ENCODE assay signal across 38 mouse cellular contexts in genomic region chr12:87036631-87037030, GRCm38 (mm10). TPM values are rescaled to one million over a fixed set of nuclear protein-coding genes. Genes with fewer than 3 reads are reported as not detected.
"Had no signal": no experiment of that assay in that cellular context is flagged by ENCODE, and none has a peak within 500 bp of the region (broad histone marks: within the 10 kb centered on the region; RNA-seq: fewer than 3 reads in every experiment).

No protein-coding gene starts in this region.

- H3K4me2 ChIP-seq: limb, embryonic 12.5 days; limb, embryonic 13.5 days; limb, embryonic 15.5 days; liver, embryonic 11.5 days; liver, embryonic 12.5 days; liver, embryonic 13.5 days; liver, embryonic 15.5 days; lung, embryonic 14.5 days; lung, embryonic 15.5 days; midbrain, embryonic 12.5 days; midbrain, embryonic 13.5 days; midbrain, embryonic 15.5 days; neural tube, embryonic 12.5 days had no signal

- H3K36me3 ChIP-seq: limb, embryonic 10.5 days; limb, embryonic 12.5 days; limb, embryonic 13.5 days; limb, embryonic 15.5 days; liver, embryonic 12.5 days; liver, embryonic 13.5 days; liver, embryonic 15.5 days; lung, embryonic 15.5 days; midbrain, embryonic 10.5 days; midbrain, embryonic 12.5 days; midbrain, embryonic 13.5 days; midbrain, embryonic 15.5 days; neural tube, embryonic 12.5 days had no signal

- H3K27me3 ChIP-seq: limb, embryonic 12.5 days; limb, embryonic 13.5 days; limb, embryonic 15.5 days; liver, embryonic 12.5 days; liver, embryonic 13.5 days; liver, embryonic 15.5 days; lung, embryonic 15.5 days; midbrain, embryonic 13.5 days; midbrain, embryonic 15.5 days; neural tube, embryonic 12.5 days had no signal

- ATAC-seq: liver, embryonic 12.5 days; liver, postnatal 0 days; lung, postnatal 0 days; midbrain, embryonic 13.5 days; midbrain, embryonic 15.5 days; midbrain, embryonic 16.5 days had no signal

- H3K4me1 ChIP-seq: limb, embryonic 10.5 days; limb, embryonic 12.5 days; limb, embryonic 13.5 days; limb, embryonic 15.5 days; liver, embryonic 12.5 days; liver, embryonic 13.5 days; liver, embryonic 15.5 days; lung, embryonic 15.5 days; midbrain, embryonic 10.5 days; midbrain, embryonic 12.5 days; midbrain, embryonic 13.5 days; midbrain, embryonic 15.5 days; neural tube, embryonic 12.5 days had no signal

- H3K4me3 ChIP-seq: left cerebral cortex, adult 2 months; limb, embryonic 10.5 days; limb, embryonic 12.5 days; limb, embryonic 13.5 days; limb, embryonic 15.5 days; liver, embryonic 12.5 days; liver, embryonic 13.5 days; liver, embryonic 15.5 days; lung, embryonic 15.5 days; megakaryocyte, embryonic 14.5 days; midbrain, embryonic 10.5 days; midbrain, embryonic 12.5 days; midbrain, embryonic 13.5 days; midbrain, embryonic 15.5 days; myocyte; neural tube, embryonic 12.5 days had no signal

- H3K27ac ChIP-seq: left cerebral cortex, adult 2 months; limb, embryonic 10.5 days; limb, embryonic 12.5 days; limb, embryonic 13.5 days; limb, embryonic 15.5 days; liver, embryonic 12.5 days; liver, embryonic 13.5 days; liver, embryonic 14.5 days; liver, embryonic 15.5 days; lung, embryonic 15.5 days; macrophage; midbrain, embryonic 10.5 days; midbrain, embryonic 12.5 days; midbrain, embryonic 13.5 days; midbrain, embryonic 15.5 days; neural tube, embryonic 12.5 days had no signal

- H3K9ac ChIP-seq: limb, embryonic 12.5 days; limb, embryonic 13.5 days; limb, embryonic 15.5 days; liver, embryonic 12.5 days; liver, embryonic 13.5 days; liver, embryonic 14.5 days; liver, embryonic 15.5 days; liver, postnatal 0 days; lung, embryonic 14.5 days; lung, embryonic 15.5 days; midbrain, embryonic 12.5 days; midbrain, embryonic 13.5 days; midbrain, embryonic 15.5 days; neural tube, embryonic 12.5 days had no signal

- DNase-seq: left cerebral cortex, postnatal 4 days; liver; liver, embryonic 13.5 days; liver, postnatal 0 days; lung, adult 18-20 months; lung, adult 2 months; lung, embryonic 14.5 days; lung, postnatal 10 days; lung, postnatal 14 days; lung, postnatal 36 days; lung, postnatal 4 days had no signal

- H3K9me3 ChIP-seq: limb, embryonic 10.5 days; limb, embryonic 12.5 days; limb, embryonic 13.5 days; limb, embryonic 15.5 days; liver, embryonic 12.5 days; liver, embryonic 13.5 days; liver, embryonic 15.5 days; lung, embryonic 15.5 days; megakaryocyte, embryonic 14.5 days; midbrain, embryonic 10.5 days; midbrain, embryonic 12.5 days; midbrain, embryonic 13.5 days; midbrain, embryonic 15.5 days; neural tube, embryonic 12.5 days had no signal

RNA-seq across cellular contexts. Expression of gene Tmem63c, which starts 15.5 kb away (rescaled TPM):
- total RNA-seq: liver, adult 2 months; megakaryocyte progenitor cell, adult 5-6 weeks; megakaryocyte, adult 5-6 weeks; megakaryocyte-erythroid progenitor cell, adult 5-6 weeks; monocyte, adult 5-6 weeks had no signal
- polyA plus RNA-seq: limb, embryonic 10.5 days; limb, embryonic 11.5 days; limb, embryonic 12.5 days; limb, embryonic 15.5 days; liver, adult 2 months; liver, embryonic 11.5 days; liver, embryonic 12.5 days; liver, embryonic 13.5 days; liver, embryonic 14.5 days; liver, embryonic 15.5 days; liver, embryonic 16.5 days; liver, postnatal 0 days; lung, embryonic 14.5 days; macrophage; myocyte had no signal

RNA-seq across cellular contexts. Expression of gene Zdhhc22, which starts 46.4 kb away (rescaled TPM):
- total RNA-seq: liver, adult 2 months; megakaryocyte progenitor cell, adult 5-6 weeks; megakaryocyte, adult 5-6 weeks; megakaryocyte-erythroid progenitor cell, adult 5-6 weeks had no signal
- polyA plus RNA-seq: limb, embryonic 13.5 days; limb, embryonic 15.5 days; liver, adult 2 months; liver, embryonic 12.5 days; liver, embryonic 13.5 days; liver, embryonic 14.5 days; liver, embryonic 16.5 days; liver, postnatal 0 days; lung, adult 2 months; lung, embryonic 14.5 days; lung, postnatal 0 days; macrophage had no signal
